Mouse (Mus musculus) heart, embryonic 11.5 days (tissue): ENCODE measurements around the gene Lrrc40. TPM values are rescaled to one million over a fixed set of nuclear protein-coding genes. Genes with fewer than 3 reads are reported as not detected.
"Not testable (repeated sequence)": the region's sequence is repeated elsewhere in the genome, so short reads cannot be mapped to it uniquely, and the experiment has no call there.

Experiments
- ATAC-seq: fragments of 200-750 bp; cut with Nextera tagmentation; replicated peaks from 2 replicates; pipeline ENCODE4 v1.8.0; 2017; ENCODE audit warnings: moderate library complexity; ENCODE audit not compliant: insufficient number of reproducible peaks, low FRiP score, low TSS enrichment
- H3K27ac ChIP-seq: fragments of 300-500 bp; sonication (generic); 2 replicates; pipeline ENCODE4 v1.5.1; 2014; ENCODE audit warnings: mild to moderate bottlenecking, low read depth, low read length
- H3K27me3 ChIP-seq: fragments of 300-500 bp; sonication (generic); 2 replicates; pipeline ENCODE4 v1.6.1; 2014; ENCODE audit warnings: mild to moderate bottlenecking, low read length, mixed read lengths; ENCODE audit not compliant: control insufficient read depth, insufficient read depth
- H3K36me3 ChIP-seq: fragments of 300-500 bp; sonication (generic); 2 replicates; pipeline ENCODE4 v1.6.1; 2014; ENCODE audit warnings: mild to moderate bottlenecking, low read length, moderate library complexity, mixed read lengths; ENCODE audit not compliant: control insufficient read depth, insufficient read depth
- H3K4me1 ChIP-seq: fragments of 300-500 bp; sonication (generic); 2 replicates; pipeline ENCODE4 v1.6.1; 2014; ENCODE audit warnings: low read length; ENCODE audit not compliant: control insufficient read depth, insufficient read depth
- H3K4me2 ChIP-seq: fragments of 300-500 bp; sonication (generic); 2 replicates; pipeline ENCODE4 v1.6.1; 2014; ENCODE audit warnings: mild to moderate bottlenecking, moderate library complexity
- H3K4me3 ChIP-seq: fragments of 300-500 bp; sonication (generic); 2 replicates; pipeline ENCODE4 v1.5.1; 2014; ENCODE audit warnings: low read depth, low read length
- H3K9ac ChIP-seq: fragments of 300-500 bp; sonication (generic); 2 replicates; pipeline ENCODE4 v1.6.1; 2014; ENCODE audit warnings: mild to moderate bottlenecking, low read depth, low read length, moderate library complexity
- H3K9me3 ChIP-seq: fragments of 300-500 bp; sonication (generic); replicated peaks from 2 replicates; pipeline ENCODE4 v1.6.1; 2016; ENCODE audit warnings: low read length; ENCODE audit not compliant: control insufficient read depth
- WGBS: fragments of 180-500 bp; shearing (Covaris S2); extraction: QIAGEN DNeasy Blood & Tissue Kit; methylation state at CpG from one replicate; pipeline ENCODE4 v1.1.7; 2014; ENCODE audit not compliant: insufficient replicate concordance; 5-methylcytosine and 5-hydroxymethylcytosine counted together
- polyA plus RNA-seq: library from polyadenylated mRNA; unstranded; fragments of >200 nt; fragmentation: Nextera tagmentation; extraction: Ambion mirVana; gene quantifications from 2 replicates; pipeline ENCODE4 v1.2.1, GENCODE M21; 2014

Lrrc40 gene
- polyA plus RNA-seq, 1 experiment from 2014 or later: 50.7 TPM

DNA sequence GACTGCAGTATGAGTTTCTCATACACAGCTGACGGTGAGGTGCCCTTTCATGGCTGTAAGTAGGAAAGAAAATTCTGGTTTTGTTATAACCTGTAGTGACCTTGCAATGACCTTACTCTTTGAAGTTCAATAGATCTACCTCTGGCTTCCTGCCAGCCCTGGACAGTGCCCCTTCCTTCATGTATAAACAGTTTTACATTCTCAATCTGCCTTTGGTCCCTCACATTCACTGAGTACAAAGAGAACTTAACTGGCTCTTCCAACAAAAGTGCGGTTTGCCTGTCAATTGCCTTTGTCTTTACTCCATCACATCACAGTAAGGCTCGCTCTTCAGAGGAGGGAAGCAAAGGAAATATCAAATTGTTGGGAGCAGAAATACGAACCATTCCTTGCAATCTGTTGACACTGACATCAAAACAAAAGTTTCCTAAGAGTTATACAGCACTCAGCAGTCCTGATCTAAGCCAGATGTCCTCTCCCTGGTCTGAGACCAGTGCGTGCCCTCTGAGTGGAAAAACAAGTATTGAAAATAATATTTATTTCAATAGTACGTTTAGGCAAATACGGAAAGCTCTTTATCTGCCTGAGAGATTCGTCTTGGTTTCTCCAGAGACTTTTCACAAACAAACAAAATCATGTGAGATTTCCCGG, 32.3 kb downstream of the Lrrc40 start:
- no peaks in the 10 kb centered on the region for H3K4me1 ChIP-seq
- no peaks in the 10 kb centered on the region for H3K27me3 ChIP-seq
- H3K27ac ChIP-seq: no peak overlapping the region
- H3K4me3 ChIP-seq: no peak overlapping the region
- no peak overlapping the region for H3K9ac ChIP-seq
- WGBS: 65% methylated on average over 9 of the region's 9 CpGs
- no peaks in the 10 kb centered on the region; the same call in 1 of the 2 replicates for H3K36me3 ChIP-seq
- ATAC-seq: no peak
- no peaks in the 10 kb centered on the region for H3K9me3 ChIP-seq
- H3K4me2 ChIP-seq: no peak overlapping the region

- Histone ChIP-seq H3K27ac (no peak overlapping the region), H3K36me3 (no peaks in the 10 kb centered on the region), H3K9me3 (no peaks in the 10 kb centered on the region), H3K9ac (no peak overlapping the region), H3K27me3 (no peaks in the 10 kb centered on the region), H3K4me3 (no peak overlapping the region), H3K4me1 (no peaks in the 10 kb centered on the region), H3K4me2 (no peak overlapping the region)
- ATAC-seq: no peak
- 73% methylated on average over 2 of the region's 2 CpGs for WGBS
Measured at GRCm38 (mm10) chr3:158075004-158075403, 38.5 kb downstream of the Lrrc40 start.

- no peak overlapping the region for H3K9ac ChIP-seq
- no peak overlapping the region for H3K4me3 ChIP-seq
- H3K27me3 ChIP-seq: no peaks in the 10 kb centered on the region
- no peak for ATAC-seq
- no peak overlapping the region for H3K4me2 ChIP-seq
- no peaks in the 10 kb centered on the region for H3K36me3 ChIP-seq
- no peak overlapping the region for H3K27ac ChIP-seq
- no peaks in the 10 kb centered on the region for H3K4me1 ChIP-seq
- 42% methylated on average over 4 of the region's 4 CpGs for WGBS
- no peaks in the 10 kb centered on the region for H3K9me3 ChIP-seq
Measured at GRCm38 (mm10) chr3:158076685-158077379, 40.4 kb downstream of the Lrrc40 start.

GRCm38 (mm10) chr3:158077380-158077772, 40.9 kb downstream of the Lrrc40 start:
- whole genome bisulfite sequencing: 52% methylated on average over 1 of the region's 1 CpGs

DNA sequence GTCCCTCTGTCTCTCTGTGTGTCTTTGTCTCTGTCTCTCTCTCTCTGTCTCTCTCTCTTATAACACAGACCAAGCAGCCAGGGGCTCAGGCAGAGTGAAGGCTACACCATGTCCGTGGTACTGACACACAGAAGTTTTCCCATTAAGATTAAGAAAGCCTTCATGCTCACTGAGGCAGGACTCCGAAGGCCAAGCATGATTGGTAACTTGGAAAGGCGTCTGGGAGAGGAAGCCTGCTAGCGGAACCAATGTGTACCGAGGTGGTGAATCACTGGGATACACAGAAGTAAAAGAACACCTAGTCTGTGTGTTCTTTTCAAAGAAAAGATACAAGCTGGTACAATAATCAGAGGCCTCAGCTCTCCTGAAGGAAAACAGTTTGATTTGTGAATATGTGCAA, 41.4 kb downstream of the Lrrc40 start:
- Histone ChIP-seq H3K9me3 (no peaks in the 10 kb centered on the region), H3K27me3 (no peaks in the 10 kb centered on the region), H3K4me2 (no peak overlapping the region), H3K4me1 (no peaks in the 10 kb centered on the region), H3K9ac (no peak overlapping the region), H3K36me3 (no peaks in the 10 kb centered on the region), H3K4me3 (no peak overlapping the region), H3K27ac (no peak overlapping the region)
- WGBS: 74% methylated on average over 5 of the region's 5 CpGs
- no peak for ATAC-seq

More at GRCm38 (mm10) chr3:158077380-158077772, 40.9 kb downstream of the Lrrc40 start:
- no peak for ATAC-seq
- Histone ChIP-seq H3K36me3 (no peaks in the 10 kb centered on the region), H3K27ac (no peak overlapping the region), H3K27me3 (no peaks in the 10 kb centered on the region), H3K4me1 (no peaks in the 10 kb centered on the region), H3K9ac (no peak overlapping the region), H3K4me2 (no peak overlapping the region), H3K9me3 (no peaks in the 10 kb centered on the region), H3K4me3 (no peak overlapping the region)

DNA sequence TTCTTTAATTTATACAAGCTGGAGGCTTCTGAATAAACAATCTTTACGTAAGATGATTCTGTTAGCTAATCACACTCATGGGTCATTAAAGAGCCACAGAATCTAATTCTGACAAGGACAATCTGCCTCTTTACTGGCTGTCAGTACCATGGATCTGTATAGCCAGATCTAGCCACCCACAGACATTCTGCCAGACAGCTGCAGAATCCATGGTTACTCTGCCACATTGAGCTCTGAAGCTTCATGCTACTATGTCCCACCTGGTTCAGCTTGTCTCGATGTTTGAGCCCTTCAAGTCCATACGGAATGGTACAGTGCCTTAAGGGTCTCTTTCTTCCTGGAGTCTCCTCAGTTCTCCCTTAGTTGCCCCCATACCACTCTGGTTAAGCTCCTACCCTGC, 55.1 kb downstream of the Lrrc40 start:
- Histone ChIP-seq H3K4me2 (no peak overlapping the region), H3K36me3 (no peaks in the 10 kb centered on the region), H3K9ac (no peak overlapping the region), H3K4me1 (no peaks in the 10 kb centered on the region), H3K27me3 (no peaks in the 10 kb centered on the region), H3K9me3 (no peaks in the 10 kb centered on the region), H3K4me3 (no peak overlapping the region), H3K27ac (no peak overlapping the region)
- no peak for ATAC-seq
- WGBS: 82% methylated on average over 3 of the region's 3 CpGs

DNA sequence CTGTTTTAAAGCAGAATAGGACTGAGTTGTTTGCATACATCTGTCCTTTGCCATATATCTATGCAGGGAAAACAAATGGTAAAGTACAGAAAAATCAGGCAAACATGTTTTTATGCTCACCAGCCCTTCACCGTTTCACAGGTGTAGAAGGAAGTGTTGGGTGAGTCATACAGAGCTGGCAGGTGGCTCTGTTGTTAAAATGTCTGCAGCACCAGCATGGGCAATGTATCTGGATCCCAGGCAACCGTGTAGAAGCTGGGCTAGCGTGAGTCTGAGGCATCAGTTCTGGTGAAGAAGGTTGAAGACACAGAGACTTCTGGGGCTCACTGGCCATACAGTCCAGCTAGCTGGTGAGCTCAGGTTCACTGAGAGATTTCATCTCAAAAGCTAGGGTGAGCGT, 57.5 kb downstream of the Lrrc40 start:
- Histone ChIP-seq H3K4me2 (no peak overlapping the region), H3K4me3 (no peak overlapping the region), H3K4me1 (no peaks in the 10 kb centered on the region), H3K36me3 (no peaks in the 10 kb centered on the region), H3K27ac (no peak overlapping the region), H3K27me3 (no peaks in the 10 kb centered on the region), H3K9me3 (no peaks in the 10 kb centered on the region), H3K9ac (no peak overlapping the region)
- ATAC-seq: no peak
- 62% methylated on average over 4 of the region's 4 CpGs for WGBS

DNA sequence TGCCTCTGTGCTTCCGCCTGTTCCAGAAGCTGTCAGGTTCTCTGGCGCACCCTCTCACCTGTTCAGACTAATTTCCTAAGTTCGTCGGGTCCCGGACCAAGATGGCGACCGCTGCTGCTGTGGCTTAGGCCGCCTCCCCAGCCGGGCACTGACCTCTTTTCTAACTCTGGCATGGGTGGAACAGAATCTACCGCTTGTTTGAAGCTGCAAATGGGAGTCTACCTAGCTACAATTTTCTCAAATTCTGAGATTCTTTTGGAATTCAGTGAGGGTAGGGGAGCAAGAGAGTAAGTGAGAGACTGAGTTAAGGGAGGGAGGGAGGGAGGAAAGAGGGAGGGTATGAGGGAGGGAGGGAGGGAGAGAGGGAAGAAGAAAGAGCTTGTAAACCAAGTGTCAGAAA, 65.6 kb downstream of the Lrrc40 start:
- not testable (repeated sequence) for H3K9me3 ChIP-seq, H3K27me3 ChIP-seq, H3K27ac ChIP-seq, H3K4me1 ChIP-seq, H3K4me2 ChIP-seq, H3K36me3 ChIP-seq, H3K9ac ChIP-seq, ATAC-seq, H3K4me3 ChIP-seq
- 72% methylated on average over 8 of the region's 10 CpGs for WGBS

GRCm38 (mm10) chr3:158102530-158102929, 66.1 kb downstream of the Lrrc40 start:
- not testable (repeated sequence) for H3K4me2 ChIP-seq, H3K9ac ChIP-seq, H3K4me3 ChIP-seq, H3K4me1 ChIP-seq, H3K27me3 ChIP-seq, H3K27ac ChIP-seq, H3K36me3 ChIP-seq, ATAC-seq, H3K9me3 ChIP-seq
- 59% methylated on average over 1 of the region's 1 CpGs for WGBS
